Mouse (Mus musculus): ENCODE results near the gene Rab3d. TPM values are rescaled to one million over a fixed set of nuclear protein-coding genes. Genes with fewer than 3 reads are reported as not detected.

The Rab3d gene
- total and polyA plus RNA-seq, 3 experiments: 22.9 to 44.2 TPM; not detected in 1

DNA sequence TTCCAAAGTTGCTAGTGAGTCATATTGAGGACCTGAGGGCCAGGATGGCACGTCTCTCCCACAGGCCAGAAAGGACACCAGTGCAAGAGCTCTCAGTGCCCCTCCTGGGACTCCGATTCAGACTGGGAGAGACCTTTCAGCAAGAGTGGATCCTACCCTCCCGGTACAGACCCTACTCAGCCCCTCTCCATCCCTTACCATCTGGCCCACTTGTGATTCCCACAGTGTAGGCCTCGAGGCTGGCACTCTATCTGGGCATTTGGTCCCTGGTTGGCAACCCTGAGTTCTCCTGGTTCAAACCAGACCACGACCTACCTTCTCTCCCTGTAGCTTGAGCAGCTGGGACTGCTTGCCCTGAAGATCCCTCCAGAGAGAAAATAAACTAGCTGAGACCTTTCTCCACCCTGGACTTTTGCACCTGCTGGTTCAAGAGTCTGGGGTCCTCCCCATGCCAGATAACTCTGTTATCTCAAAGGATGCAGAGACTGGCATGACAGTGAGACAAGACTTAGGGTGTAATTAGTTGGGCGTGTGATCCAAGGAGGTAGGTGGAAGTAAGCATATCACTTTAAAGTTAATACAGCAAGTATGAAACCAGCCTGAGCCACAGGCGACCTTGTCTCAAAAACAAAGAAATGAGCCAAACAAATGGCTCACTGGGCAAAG is 17.6 kb upstream of the Rab3d start (continued):
- TF ChIP-seq ZNF384 (IDR thresholded peaks at IDR 0.05; ENCODE audit: low read depth, low read length) (no peak), UBTF (IDR thresholded peaks at IDR 0.05; ENCODE audit: borderline replicate concordance, insufficient read depth, low read depth, low read length) (no peak), RCOR1 (IDR thresholded peaks at IDR 0.05; ENCODE audit: low read depth, low read length) (no peak; the same call in 1 of the 2 replicates), CHD1 (IDR thresholded peaks at IDR 0.05; ENCODE audit: low read depth, low read length) (no peak), USF1 (IDR thresholded peaks at IDR 0.05; ENCODE audit: low read depth, low read length) (no peak), TAL1 (IDR thresholded peaks at IDR 0.05; ENCODE audit: low read length) (peak; percentile 78), SMC3 (IDR thresholded peaks at IDR 0.05; ENCODE audit: low read depth, low read length) (no peak), E2F4 (IDR thresholded peaks at IDR 0.05; ENCODE audit: borderline replicate concordance, low read depth, low read length) (no peak), CTCF (IDR thresholded peaks at IDR 0.05 in 2 of 3, conservative IDR thresholded peaks at IDR 0.05 in 1 of 3; ENCODE audit: control insufficient read depth in 1 of 3, insufficient read depth in 1 of 3, low read depth in 2 of 3, low read length in 3 of 3, poor library complexity in 1 of 3, severe bottlenecking in 1 of 3) (no peak)

DNA sequence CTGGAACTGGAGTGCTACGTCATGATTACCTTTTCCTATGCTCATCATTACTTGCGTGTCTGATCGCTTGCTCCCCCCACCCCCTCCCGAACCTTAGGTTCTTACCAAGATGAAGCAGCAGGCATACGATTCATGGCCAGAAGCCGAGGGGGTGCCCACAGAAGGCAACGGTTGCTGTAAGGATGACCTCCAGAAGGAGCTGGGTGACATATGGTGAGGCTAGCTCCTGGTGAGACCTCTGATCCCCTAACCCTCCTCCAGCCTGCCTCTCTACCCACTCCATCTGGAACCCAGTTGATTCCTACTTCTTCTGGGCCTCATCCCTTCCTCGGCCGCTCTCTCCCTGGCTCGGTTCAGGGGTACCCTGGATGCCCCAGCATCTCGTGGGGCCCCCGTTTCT is 16.0 kb upstream of the Rab3d start:
- no peaks in the 10 kb centered on the region for H3K9me3 ChIP-seq (replicated peaks; ENCODE audit: insufficient read depth, low read length)

DNA sequence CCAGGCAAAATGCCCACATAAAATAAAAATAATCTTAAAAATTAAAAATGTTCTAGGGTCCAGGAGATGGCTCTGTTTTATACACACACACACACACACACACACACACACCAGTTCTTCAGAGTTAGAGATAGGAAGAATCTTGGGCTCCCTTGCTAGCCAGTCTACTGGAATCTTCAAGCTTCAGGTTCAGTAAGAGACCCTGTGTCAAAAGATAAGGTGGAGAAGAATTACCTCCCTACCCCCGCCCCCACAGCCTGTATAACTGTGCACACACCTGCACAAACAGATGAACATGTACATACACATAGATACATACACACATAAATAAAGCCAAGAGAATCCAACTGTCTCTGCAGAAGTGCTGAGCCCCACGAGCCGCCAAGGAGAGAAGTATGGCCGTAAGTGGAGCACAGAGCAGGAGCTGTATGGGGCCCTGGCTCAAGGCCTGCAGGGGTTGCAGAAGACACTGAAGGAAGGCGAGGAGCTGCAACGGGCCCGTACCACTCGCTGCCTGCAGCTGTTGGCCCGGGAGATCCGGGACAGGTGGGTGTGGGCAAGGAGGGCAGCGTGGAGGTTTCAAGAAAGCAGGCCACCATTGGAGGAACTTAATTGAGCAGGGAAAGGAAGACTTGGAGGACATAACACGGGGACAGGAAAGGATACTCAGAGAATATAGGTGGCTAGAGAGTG is 14.6 kb upstream of the Rab3d start:
- no peak overlapping the region for H3K27ac ChIP-seq (ENCODE audit: control insufficient read depth, low read depth, low read length)
- peaks cover 17 to 29% of the 10 kb centered on the region in 2 experiments for H3K4me1 ChIP-seq (ENCODE audit: control insufficient read depth in 1 of 2, insufficient read depth in 2 of 2, low read length in 2 of 2)
- TF ChIP-seq JUND (IDR thresholded peaks at IDR 0.05; ENCODE audit: low read depth, low read length): no peak
- TF ChIP-seq MYB (IDR thresholded peaks at IDR 0.05; ENCODE audit: low read depth, low read length): no peak
- no peak for TF ChIP-seq MEF2A (IDR thresholded peaks at IDR 0.05; ENCODE audit: extremely low read depth, insufficient replicate concordance, low read depth, low read length, poor library complexity, severe bottlenecking)
- peak; percentile 73 for TF ChIP-seq GATA1 (IDR thresholded peaks at IDR 0.05; ENCODE audit: low read depth, low read length)
- no peak for TF ChIP-seq ZMIZ1 (IDR thresholded peaks at IDR 0.05; ENCODE audit: low read depth, low read length)
- no peak for TF ChIP-seq CHD1 (IDR thresholded peaks at IDR 0.05; ENCODE audit: low read depth, low read length)
- peak; percentile 79 for TF ChIP-seq TCF12 (IDR thresholded peaks at IDR 0.05; ENCODE audit: low read depth, low read length)
- no peak for TF ChIP-seq RCOR1 (IDR thresholded peaks at IDR 0.05; ENCODE audit: low read depth, low read length)
- no peak for TF ChIP-seq UBTF (IDR thresholded peaks at IDR 0.05; ENCODE audit: borderline replicate concordance, insufficient read depth, low read depth, low read length)
- peak; percentile 31 to 78; a peak in 3 of 4 replicates for TF ChIP-seq EP300 (IDR thresholded peaks at IDR 0.05; ENCODE audit: low read depth in 1 of 2, low read length in 2 of 2)
- no peak for TF ChIP-seq MAFK (IDR thresholded peaks at IDR 0.05; ENCODE audit: borderline replicate concordance, low read depth, low read length)
- no peak for TF ChIP-seq SMC3 (IDR thresholded peaks at IDR 0.05; ENCODE audit: low read depth, low read length)
- peak; percentile 59 for TF ChIP-seq TAL1 (IDR thresholded peaks at IDR 0.05; ENCODE audit: low read length)
- TF ChIP-seq MAZ (IDR thresholded peaks at IDR 0.05; ENCODE audit: low read depth, low read length): peak; percentile 18; the same call in 1 of the 2 replicates
- H3K36me3 ChIP-seq (ENCODE audit: control insufficient read depth in 1 of 2, insufficient read depth in 2 of 2, low read length in 2 of 2): peaks cover 0 to 23% of the 10 kb centered on the region in 2 experiments; a peak in 2 of 4 replicates
- no peaks in the 10 kb centered on the region for H3K79me2 ChIP-seq (ENCODE audit: control insufficient read depth, insufficient read depth, low read length, poor library complexity)
- DNase-seq (ENCODE audit: low read depth, low spot score): peak; percentile 65
- no peak overlapping the region for H3K9ac ChIP-seq (ENCODE audit: control insufficient read depth, low read depth, low read length, poor library complexity, severe bottlenecking)
- H3K27me3 ChIP-seq (ENCODE audit: control insufficient read depth in 1 of 2, insufficient read depth in 2 of 2, low read length in 2 of 2): no peaks in the 10 kb centered on the region
- no peak overlapping the region for H3K4me3 ChIP-seq (ENCODE audit: control insufficient read depth in 1 of 2, insufficient read depth in 1 of 2, low read depth in 2 of 2, low read length in 2 of 2)
- H3K9me3 ChIP-seq (replicated peaks; ENCODE audit: insufficient read depth, low read length): no peaks in the 10 kb centered on the region

More for the DNA sequence above, 16.0 kb upstream of the Rab3d start:
- Histone ChIP-seq H3K4me1 (ENCODE audit: control insufficient read depth in 1 of 2, insufficient read depth in 2 of 2, low read length in 2 of 2) (peaks cover 17 to 29% of the 10 kb centered on the region in 2 experiments), H3K36me3 (ENCODE audit: control insufficient read depth in 1 of 2, insufficient read depth in 2 of 2, low read length in 2 of 2) (peaks cover 0 to 23% of the 10 kb centered on the region in 2 experiments; a peak in 2 of 4 replicates), H3K9ac (ENCODE audit: control insufficient read depth, low read depth, low read length, poor library complexity, severe bottlenecking) (no peak overlapping the region), H3K4me3 (ENCODE audit: control insufficient read depth in 1 of 2, insufficient read depth in 1 of 2, low read depth in 2 of 2, low read length in 2 of 2) (no peak overlapping the region), H3K79me2 (ENCODE audit: control insufficient read depth, insufficient read depth, low read length, poor library complexity) (no peaks in the 10 kb centered on the region), H3K27ac (ENCODE audit: control insufficient read depth, low read depth, low read length) (no peak overlapping the region), H3K27me3 (ENCODE audit: control insufficient read depth in 1 of 2, insufficient read depth in 2 of 2, low read length in 2 of 2) (no peaks in the 10 kb centered on the region)
- no peak for DNase-seq (ENCODE audit: low read depth, low spot score)
- TF ChIP-seq E2F4 (IDR thresholded peaks at IDR 0.05; ENCODE audit: borderline replicate concordance, low read depth, low read length): no peak
- TF ChIP-seq ZNF384 (IDR thresholded peaks at IDR 0.05; ENCODE audit: low read depth, low read length): no peak
- no peak for TF ChIP-seq MYB (IDR thresholded peaks at IDR 0.05; ENCODE audit: low read depth, low read length)
- TF ChIP-seq CHD2 (IDR thresholded peaks at IDR 0.05; ENCODE audit: low read length): no peak
- TF ChIP-seq JUND (IDR thresholded peaks at IDR 0.05; ENCODE audit: low read depth, low read length): no peak
- no peak for TF ChIP-seq POLR2AphosphoS5 (IDR thresholded peaks at IDR 0.05; ENCODE audit: borderline replicate concordance, low read depth, low read length)
- no peak for TF ChIP-seq CTCF (IDR thresholded peaks at IDR 0.05 in 2 of 3, conservative IDR thresholded peaks at IDR 0.05 in 1 of 3; ENCODE audit: control insufficient read depth in 1 of 3, insufficient read depth in 1 of 3, low read depth in 2 of 3, low read length in 3 of 3, poor library complexity in 1 of 3, severe bottlenecking in 1 of 3)
- no peak for TF ChIP-seq GABPA (IDR thresholded peaks at IDR 0.05; ENCODE audit: low read depth, low read length)
- no peak for TF ChIP-seq MAX (IDR thresholded peaks at IDR 0.05; ENCODE audit: low read length)
- no peak for TF ChIP-seq TBP (IDR thresholded peaks at IDR 0.05; ENCODE audit: low read depth, low read length)
- TF ChIP-seq ZKSCAN1 (IDR thresholded peaks at IDR 0.05; ENCODE audit: low read depth, low read length): no peak
- TF ChIP-seq HCFC1 (IDR thresholded peaks at IDR 0.05; ENCODE audit: low read depth, low read length): no peak
- TF ChIP-seq ELF1 (IDR thresholded peaks at IDR 0.05; ENCODE audit: low read depth, low read length): no peak
- no peak for TF ChIP-seq ETS1 (IDR thresholded peaks at IDR 0.05; ENCODE audit: low read depth, low read length)
